Mouse (Mus musculus) cerebellum, adult 11 months (tissue): Measurements from ENCODE around the gene Trib3.
A peak's percentile ranks its signal among the peaks of the same experiment; 100 is the strongest.

ENCODE experiments used
- DNase-seq: peaks from one replicate; pipeline ENCODE4 v3.0.0; 2022

Trib3 gene

GRCm38 (mm10) chr2:152346776-152347465 lies 3.1 kb upstream of the Trib3 start:
- DNase-seq = no peak

GRCm38 (mm10) chr2:152345393-152345792 lies 1.6 kb upstream of the Trib3 start:
- no peak for DNase-seq

GRCm38 (mm10) chr2:152344909-152345308 lies 1.1 kb upstream of the Trib3 start:
- no peak for DNase-seq

GRCm38 (mm10) chr2:152344361-152344760 lies 529 bp upstream of the Trib3 start:
- no peak for DNase-seq

- DNase-seq = peak; percentile 56
Measured at GRCm38 (mm10) chr2:152339631-152340179, 4.1 kb downstream of the Trib3 start.

GRCm38 (mm10) chr2:152338319-152338718 lies 5.5 kb downstream of the Trib3 start:
- no peak for DNase-seq

- no peak for DNase-seq
Measured at GRCm38 (mm10) chr2:152337591-152338212, 6.1 kb downstream of the Trib3 start.

GRCm38 (mm10) chr2:152336856-152337255 lies 7.0 kb downstream of the Trib3 start:
- DNase-seq = no peak

GRCm38 (mm10) chr2:152335289-152335820 lies 8.5 kb downstream of the Trib3 start:
- DNase-seq = no peak

- no peak for DNase-seq
Measured at GRCm38 (mm10) chr2:152333345-152334006, 10.4 kb downstream of the Trib3 start.

- peak; percentile 88 for DNase-seq
Measured at GRCm38 (mm10) chr2:152332101-152332825, 11.6 kb downstream of the Trib3 start, which contains the start of gene Rbck1. Rbck1 (minus strand) TSS chr2:152332653.

GRCm38 (mm10) chr2:152330858-152331423 lies 12.9 kb downstream of the Trib3 start:
- DNase-seq = no peak

- no peak for DNase-seq
Measured at GRCm38 (mm10) chr2:152327980-152328379, 15.9 kb downstream of the Trib3 start.

GRCm38 (mm10) chr2:152326654-152327053 lies 17.2 kb downstream of the Trib3 start:
- no peak for DNase-seq

- DNase-seq = no peak
Measured at GRCm38 (mm10) chr2:152326157-152326556, 17.7 kb downstream of the Trib3 start.

- DNase-seq = no peak
Measured at GRCm38 (mm10) chr2:152324842-152325241, 19.0 kb downstream of the Trib3 start.

- DNase-seq = peak; percentile 67
Measured at GRCm38 (mm10) chr2:152323971-152324370, 19.9 kb downstream of the Trib3 start.

- no peak for DNase-seq
Measured at GRCm38 (mm10) chr2:152322198-152322597, 21.6 kb downstream of the Trib3 start.

- DNase-seq = no peak
Measured at GRCm38 (mm10) chr2:152321558-152321957, 22.3 kb downstream of the Trib3 start.

GRCm38 (mm10) chr2:152317054-152317453 lies 26.8 kb downstream of the Trib3 start:
- DNase-seq = no peak

- DNase-seq = no peak
Measured at GRCm38 (mm10) chr2:152313926-152314325, 29.9 kb downstream of the Trib3 start.

- DNase-seq = no peak
Measured at GRCm38 (mm10) chr2:152312996-152313395, 30.8 kb downstream of the Trib3 start.
